Mouse (Mus musculus): ENCODE data around the gene Epn1. TPM values are rescaled to one million over a fixed set of nuclear protein-coding genes. Genes with fewer than 3 reads are reported as not detected.
A peak's percentile ranks its signal among the peaks of the same experiment; 100 is the strongest.
"Not testable (repeated sequence)": the region's sequence is repeated elsewhere in the genome, so short reads cannot be mapped to it uniquely, and the experiment has no call there.

The Epn1 gene
- polyA plus RNA-seq, 1 experiment from 2014 or later: 77.9 TPM

DNA sequence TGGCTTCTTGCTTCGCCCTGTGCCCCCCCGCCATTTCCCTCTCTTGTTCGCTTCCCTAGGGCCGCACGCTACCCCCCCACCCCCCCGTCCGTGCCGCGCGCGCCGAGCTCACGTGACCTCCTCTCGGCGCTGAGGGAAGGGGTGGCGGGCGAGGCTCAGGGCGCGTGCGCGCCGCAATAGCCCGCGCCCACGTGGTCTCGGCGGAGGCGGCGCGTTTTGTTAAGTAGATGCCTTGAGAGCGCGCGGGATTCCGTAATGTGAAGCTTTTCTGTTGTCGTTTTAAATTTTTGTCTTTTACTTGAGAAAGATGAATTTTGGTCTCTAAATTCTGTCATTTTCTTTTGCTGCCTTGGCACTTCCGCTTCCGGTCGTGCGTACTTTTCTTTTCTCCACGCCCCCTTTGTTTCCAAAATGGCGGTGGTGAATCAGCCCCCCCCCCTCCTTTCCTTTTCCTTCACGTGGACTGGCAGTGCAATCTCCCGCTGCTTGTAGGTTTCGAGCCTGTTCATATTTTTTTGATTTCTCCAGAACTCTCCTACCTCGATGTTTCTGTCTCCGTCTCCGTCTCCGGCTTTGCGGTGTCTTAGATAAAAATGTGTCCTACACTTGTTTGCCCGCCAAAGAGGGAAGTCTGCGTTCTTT lies 17.6 kb upstream of the Epn1 start:
- H3K4me3 ChIP-seq (ENCODE audit: low read depth, low read length): peak overlapping the region; percentile 75
- H3K9me3 ChIP-seq (ENCODE audit: low read depth, low read length): no peaks in the 10 kb centered on the region
- H3K4me1 ChIP-seq (ENCODE audit: insufficient read depth): 0 out of 2 replicates have a peak, but pooled peaks cover 2% of the 10 kb centered on the region
- peak overlapping the region; percentile 95 for H3K9ac ChIP-seq
- H3K27me3 ChIP-seq (ENCODE audit: insufficient read depth, low read length): peaks cover 12% of the 10 kb centered on the region
- ATAC-seq (ENCODE audit: insufficient read depth) (peak; percentile 39), DNase-seq (peak; percentile 93)
- no peak for TF ChIP-seq CTCF (IDR thresholded peaks at IDR 0.05; ENCODE audit: low read depth)
- H3K4me2 ChIP-seq: peak overlapping the region; percentile 86
- H3K27ac ChIP-seq (ENCODE audit: low read depth): peak overlapping the region; percentile 100
- H3K36me3 ChIP-seq (ENCODE audit: insufficient read depth): peaks cover 20% of the 10 kb centered on the region
- under 1% methylated on average over 51 of the region's 51 CpGs for WGBS

GRCm38 (mm10) chr7:5064886-5065285 lies 15.1 kb upstream of the Epn1 start:
- ATAC-seq (ENCODE audit: insufficient read depth): no peak

GRCm38 (mm10) chr7:5073586-5073985 lies 6.4 kb upstream of the Epn1 start:
- DNase-seq (no peak), ATAC-seq (ENCODE audit: insufficient read depth) (no peak)
- WGBS: 88% methylated on average over 1 of the region's 1 CpGs
- Histone ChIP-seq H3K27me3 (ENCODE audit: insufficient read depth, low read length) (no peaks in the 10 kb centered on the region), H3K36me3 (ENCODE audit: insufficient read depth) (peaks cover 93% of the 10 kb centered on the region), H3K4me3 (ENCODE audit: low read depth, low read length) (no peak overlapping the region), H3K9ac (no peak overlapping the region), H3K4me1 (ENCODE audit: insufficient read depth) (no peaks in the 10 kb centered on the region), H3K9me3 (ENCODE audit: low read depth, low read length) (no peaks in the 10 kb centered on the region), H3K4me2 (no peak overlapping the region), H3K27ac (ENCODE audit: low read depth) (no peak overlapping the region)
- TF ChIP-seq CTCF (IDR thresholded peaks at IDR 0.05; ENCODE audit: low read depth): no peak

More at GRCm38 (mm10) chr7:5064886-5065285, 15.1 kb upstream of the Epn1 start:
- Histone ChIP-seq H3K4me3 (ENCODE audit: low read depth, low read length) (no peak overlapping the region), H3K9me3 (ENCODE audit: low read depth, low read length) (no peaks in the 10 kb centered on the region), H3K27ac (ENCODE audit: low read depth) (no peak overlapping the region), H3K4me2 (no peak overlapping the region), H3K9ac (no peak overlapping the region), H3K36me3 (ENCODE audit: insufficient read depth) (peaks cover 44% of the 10 kb centered on the region), H3K27me3 (ENCODE audit: insufficient read depth, low read length) (no peaks in the 10 kb centered on the region), H3K4me1 (ENCODE audit: insufficient read depth) (0 out of 2 replicates have a peak, but pooled peaks cover 2% of the 10 kb centered on the region)
- 92% methylated on average over 6 of the region's 6 CpGs for WGBS
- TF ChIP-seq CTCF (IDR thresholded peaks at IDR 0.05; ENCODE audit: low read depth): no peak
- DNase-seq: no peak

- ATAC-seq (ENCODE audit: insufficient read depth) (no peak), DNase-seq (no peak)
- Histone ChIP-seq H3K4me2 (no peak overlapping the region), H3K27me3 (ENCODE audit: insufficient read depth, low read length) (no peaks in the 10 kb centered on the region), H3K9me3 (ENCODE audit: low read depth, low read length) (no peaks in the 10 kb centered on the region), H3K36me3 (ENCODE audit: insufficient read depth) (peaks cover 87% of the 10 kb centered on the region), H3K9ac (no peak overlapping the region), H3K4me1 (ENCODE audit: insufficient read depth) (no peaks in the 10 kb centered on the region), H3K27ac (ENCODE audit: low read depth) (no peak overlapping the region), H3K4me3 (ENCODE audit: low read depth, low read length) (no peak overlapping the region)
- WGBS: 90% methylated on average over 5 of the region's 5 CpGs
- no peak for TF ChIP-seq CTCF (IDR thresholded peaks at IDR 0.05; ENCODE audit: low read depth)
Observed at GRCm38 (mm10) chr7:5074984-5075383, 5.1 kb upstream of the Epn1 start.

GRCm38 (mm10) chr7:5076931-5077330 lies 3.1 kb upstream of the Epn1 start:
- Histone ChIP-seq H3K36me3 (ENCODE audit: insufficient read depth) (peaks cover 70% of the 10 kb centered on the region), H3K27ac (ENCODE audit: low read depth) (no peak overlapping the region)

DNA sequence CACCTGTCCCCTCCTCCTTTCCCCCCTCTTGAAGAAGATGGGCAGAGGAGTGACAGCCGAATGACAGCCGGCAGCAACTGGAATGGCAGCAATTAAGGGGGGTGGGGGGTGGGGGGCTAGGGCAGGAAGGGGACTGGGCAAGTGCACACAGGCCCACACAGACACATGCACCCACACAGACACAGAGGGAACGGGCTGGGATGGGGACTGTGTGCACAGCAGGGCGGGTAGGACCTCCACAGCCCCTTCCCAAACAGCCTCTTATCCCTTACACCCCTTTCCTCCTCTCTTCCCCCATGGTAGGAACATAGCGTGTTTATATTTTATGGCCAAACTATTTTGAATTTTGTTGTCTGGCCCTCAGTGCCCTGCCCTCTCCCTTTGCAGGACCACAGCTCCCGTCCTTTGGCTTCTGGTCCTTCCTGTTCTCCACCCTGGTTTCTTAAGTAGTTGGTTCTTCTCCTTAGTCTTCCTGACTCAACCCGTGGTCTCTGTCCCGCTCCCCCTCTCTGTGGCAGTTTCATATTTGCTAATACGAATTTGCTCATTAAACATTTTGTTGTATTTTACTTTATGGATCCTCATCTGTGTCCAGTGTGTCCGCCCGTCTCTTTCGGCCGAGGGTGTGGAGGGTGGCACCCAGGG lies 548 bp upstream of the Epn1 start:
- not testable (repeated sequence) for DNase-seq; H3K9me3 ChIP-seq (ENCODE audit: low read depth, low read length); H3K27me3 ChIP-seq (ENCODE audit: insufficient read depth, low read length); H3K4me1 ChIP-seq (ENCODE audit: insufficient read depth)
- H3K27ac ChIP-seq (ENCODE audit: low read depth): peak overlapping the region; percentile 95
- 41% methylated on average over 10 of the region's 13 CpGs for WGBS
- peak overlapping the region; percentile 98 for H3K4me3 ChIP-seq (ENCODE audit: low read depth, low read length)
- H3K9ac ChIP-seq: peak overlapping the region; percentile 29; the same call in 1 of the 2 replicates
- ATAC-seq (ENCODE audit: insufficient read depth): peak; percentile 39
- H3K36me3 ChIP-seq (ENCODE audit: insufficient read depth): peaks cover 63% of the 10 kb centered on the region
- peak overlapping the region; percentile 87 for H3K4me2 ChIP-seq

More at GRCm38 (mm10) chr7:5076931-5077330, 3.1 kb upstream of the Epn1 start:
- H3K9me3 ChIP-seq (ENCODE audit: low read depth, low read length): no peaks in the 10 kb centered on the region
- H3K4me1 ChIP-seq (ENCODE audit: insufficient read depth): no peaks in the 10 kb centered on the region
- no peak for ATAC-seq (ENCODE audit: insufficient read depth)
- 75% methylated on average over 2 of the region's 2 CpGs for WGBS
- DNase-seq: no peak
- no peaks in the 10 kb centered on the region for H3K27me3 ChIP-seq (ENCODE audit: insufficient read depth, low read length)
- no peak overlapping the region for H3K9ac ChIP-seq
- H3K4me3 ChIP-seq (ENCODE audit: low read depth, low read length): no peak overlapping the region
- TF ChIP-seq CTCF (IDR thresholded peaks at IDR 0.05; ENCODE audit: low read depth): no peak
- H3K4me2 ChIP-seq: no peak overlapping the region

- TF ChIP-seq CTCF (IDR thresholded peaks at IDR 0.05; ENCODE audit: low read depth): no peak
- DNase-seq (no peak), ATAC-seq (ENCODE audit: insufficient read depth) (no peak)
- Histone ChIP-seq H3K27me3 (ENCODE audit: insufficient read depth, low read length) (no peaks in the 10 kb centered on the region), H3K9me3 (ENCODE audit: low read depth, low read length) (no peaks in the 10 kb centered on the region), H3K27ac (ENCODE audit: low read depth) (peak overlapping the region; percentile 95), H3K4me1 (ENCODE audit: insufficient read depth) (no peaks in the 10 kb centered on the region), H3K4me3 (ENCODE audit: low read depth, low read length) (peak overlapping the region; percentile 98), H3K4me2 (peak overlapping the region; percentile 87), H3K9ac (peak overlapping the region; percentile 95), H3K36me3 (ENCODE audit: insufficient read depth) (peaks cover 63% of the 10 kb centered on the region)
- 12% methylated on average over 6 of the region's 6 CpGs for WGBS
Observed at GRCm38 (mm10) chr7:5080815-5081214, 780 bp downstream of the Epn1 start.
